Mouse (Mus musculus): ENCODE measurements around the gene Slc22a29. TPM values are rescaled to one million over a fixed set of nuclear protein-coding genes. Genes with fewer than 3 reads are reported as not detected.
"Not testable (repeated sequence)": the region's sequence is repeated elsewhere in the genome, so short reads cannot be mapped to it uniquely, and the experiment has no call there.

Slc22a29 gene
- not detected in 2 replicates for polyA plus RNA-seq (2014; fragmentation: Nextera tagmentation; extraction: Ambion mirVana)

DNA sequence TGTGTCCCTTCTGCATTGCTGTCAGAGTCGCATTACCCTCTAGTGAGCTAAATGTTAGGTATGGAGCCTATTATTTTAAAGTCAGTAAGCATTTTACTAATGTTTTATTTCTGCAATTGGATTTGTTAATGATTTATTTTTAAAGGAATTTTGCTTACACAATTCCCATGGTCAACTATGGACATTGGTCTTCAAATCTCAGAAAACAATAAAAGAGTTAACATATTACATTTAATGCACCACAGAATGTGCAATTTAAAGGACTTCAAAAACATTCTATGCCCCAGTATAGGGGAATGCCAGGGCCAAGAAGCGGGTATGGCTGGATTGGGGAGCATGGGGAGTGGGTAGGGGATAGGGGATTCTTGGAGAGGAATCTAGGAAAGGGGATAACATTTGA lies at the start of gene Slc22a29:
Slc22a29 (minus strand) TSS at position 101 of the 400 bp plus-strand sequence.
- Histone ChIP-seq H3K4me2 (replicated peaks; ENCODE audit: low read depth, low read length) (no peak within 1 kb of the TSS), H3K4me3 (ENCODE audit: low read length) (no peak within 1 kb of the TSS), H3K27me3 (ENCODE audit: control insufficient read depth, insufficient read depth, low read length) (no peaks in the 10 kb centered on the region), H3K4me1 (ENCODE audit: control insufficient read depth, insufficient read depth, low read length) (no peaks in the 10 kb centered on the region), H3K9ac (ENCODE audit: low read depth, low read length) (no peak within 1 kb of the TSS), H3K36me3 (ENCODE audit: control insufficient read depth, insufficient read depth, low read length) (no peaks in the 10 kb centered on the region), H3K27ac (ENCODE audit: low read depth, low read length) (no peak within 1 kb of the TSS), H3K9me3 (ENCODE audit: control insufficient read depth, low read length) (no peaks in the 10 kb centered on the region; the same call in 1 of the 2 replicates)
- no peak for ATAC-seq (ENCODE audit: low FRiP score, low TSS enrichment)
- WGBS, result 83% methylated on average over 2 of the region's 2 CpGs

DNA sequence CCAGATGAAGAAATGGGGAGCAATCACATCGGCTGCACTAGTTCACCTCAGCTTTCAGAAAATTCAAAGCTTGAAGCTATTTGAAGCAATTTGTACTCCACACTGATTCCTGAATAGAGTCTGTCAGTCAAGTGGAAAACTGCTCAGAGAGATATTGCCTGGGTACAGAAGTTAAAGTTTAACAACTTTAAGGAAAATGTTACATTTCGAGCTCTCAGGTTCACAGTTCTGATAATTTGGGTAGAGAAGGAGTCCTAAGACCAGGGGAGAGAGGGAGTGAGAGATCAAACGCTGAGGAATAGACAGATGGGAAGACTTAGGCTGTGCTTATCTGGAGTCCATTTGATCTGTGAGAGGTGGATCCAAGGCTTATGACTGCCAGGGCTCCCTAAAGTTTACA lies 46.6 kb upstream of the Slc22a29 start:
- H3K9ac ChIP-seq (ENCODE audit: low read depth, low read length), result no peak overlapping the region
- H3K27ac ChIP-seq (ENCODE audit: low read depth, low read length), result no peak overlapping the region
- no peaks in the 10 kb centered on the region for H3K36me3 ChIP-seq (ENCODE audit: control insufficient read depth, insufficient read depth, low read length)
- WGBS, result 65% methylated on average over 3 of the region's 3 CpGs
- H3K27me3 ChIP-seq (ENCODE audit: control insufficient read depth, insufficient read depth, low read length), result no peaks in the 10 kb centered on the region
- no peaks in the 10 kb centered on the region for H3K4me1 ChIP-seq (ENCODE audit: control insufficient read depth, insufficient read depth, low read length)
- no peak for ATAC-seq (ENCODE audit: low FRiP score, low TSS enrichment)
- no peak overlapping the region for H3K4me2 ChIP-seq (replicated peaks; ENCODE audit: low read depth, low read length)
- no peaks in the 10 kb centered on the region for H3K9me3 ChIP-seq (ENCODE audit: control insufficient read depth, low read length)
- H3K4me3 ChIP-seq (ENCODE audit: low read length), result no peak overlapping the region

DNA sequence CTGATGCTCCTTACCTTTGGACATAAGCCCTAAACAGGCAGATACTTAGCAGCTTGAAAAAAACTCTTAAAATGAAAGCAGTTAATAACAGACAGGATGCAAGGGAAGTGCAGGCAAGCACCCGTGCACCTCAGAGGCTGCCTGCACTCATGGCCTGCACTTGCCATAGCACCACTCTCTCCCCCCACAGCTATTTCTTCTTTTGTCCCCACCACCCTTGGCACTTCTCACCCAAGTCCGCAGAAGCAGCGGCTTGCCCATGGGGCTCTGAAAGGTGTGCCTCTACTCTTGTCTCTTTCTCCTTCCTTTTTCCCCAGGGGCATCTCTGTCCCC lies 34.0 kb upstream of the Slc22a29 start:
- no peaks in the 10 kb centered on the region for H3K4me1 ChIP-seq (ENCODE audit: control insufficient read depth, insufficient read depth, low read length)
- peak overlapping the region; percentile 71 for H3K27ac ChIP-seq (ENCODE audit: low read depth, low read length)
- H3K36me3 ChIP-seq (ENCODE audit: control insufficient read depth, insufficient read depth, low read length), result no peaks in the 10 kb centered on the region
- no peaks in the 10 kb centered on the region for H3K9me3 ChIP-seq (ENCODE audit: control insufficient read depth, low read length)
- 35% methylated on average over 3 of the region's 3 CpGs for WGBS
- peak overlapping the region; percentile 63 for H3K9ac ChIP-seq (ENCODE audit: low read depth, low read length)
- peak overlapping the region; percentile 47 for H3K4me3 ChIP-seq (ENCODE audit: low read length)
- no peaks in the 10 kb centered on the region for H3K27me3 ChIP-seq (ENCODE audit: control insufficient read depth, insufficient read depth, low read length)
- H3K4me2 ChIP-seq (replicated peaks; ENCODE audit: low read depth, low read length), result peak overlapping the region; percentile 54
- no peak for ATAC-seq (ENCODE audit: low FRiP score, low TSS enrichment)

DNA sequence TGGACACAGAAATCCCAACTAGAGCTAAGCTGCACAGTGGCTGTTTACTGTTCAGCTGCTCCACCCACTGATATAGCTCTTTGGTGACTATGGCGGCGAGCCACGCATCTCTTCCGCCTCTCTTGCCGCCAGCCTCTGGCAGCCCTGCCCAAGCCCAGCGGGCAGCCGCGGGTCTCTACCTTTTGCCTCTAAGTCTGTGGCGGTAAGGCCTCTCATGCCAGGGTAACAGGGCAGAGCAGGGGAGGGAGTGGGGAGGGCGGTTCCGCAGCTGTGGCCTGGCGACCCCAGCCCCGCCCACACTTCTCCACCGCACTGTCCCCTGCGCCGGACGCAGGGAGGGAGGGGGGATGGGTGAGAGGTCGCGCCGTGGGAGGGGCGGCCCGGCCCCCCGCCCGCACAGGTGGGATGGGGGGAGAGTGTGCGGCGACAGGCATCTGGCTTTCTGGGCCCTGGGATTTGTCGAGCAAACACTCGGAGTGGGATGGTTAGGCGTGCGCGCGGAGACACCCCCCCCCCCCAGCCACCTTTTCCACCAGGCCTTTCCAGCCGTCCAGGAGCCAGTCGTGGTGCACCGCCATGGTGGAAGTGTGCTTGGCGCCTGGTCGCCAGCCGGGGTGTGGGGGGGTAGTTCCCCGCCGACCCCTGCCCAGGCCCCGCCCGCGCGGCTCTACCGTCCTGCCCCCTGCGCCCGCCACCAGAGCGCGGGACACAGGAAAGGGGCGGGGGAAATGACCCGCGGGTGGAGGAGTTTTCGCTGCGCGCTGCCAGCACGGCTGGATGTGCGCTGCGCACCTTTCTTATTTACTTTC lies 33.4 kb upstream of the Slc22a29 start:
- H3K4me1 ChIP-seq (ENCODE audit: control insufficient read depth, insufficient read depth, low read length), result no peaks in the 10 kb centered on the region
- no peaks in the 10 kb centered on the region for H3K36me3 ChIP-seq (ENCODE audit: control insufficient read depth, insufficient read depth, low read length)
- H3K9me3 ChIP-seq (ENCODE audit: control insufficient read depth, low read length), result no peaks in the 10 kb centered on the region
- H3K4me3 ChIP-seq (ENCODE audit: low read length), result peak overlapping the region; percentile 47
- peak; percentile 98 for ATAC-seq (ENCODE audit: low FRiP score, low TSS enrichment)
- H3K27ac ChIP-seq (ENCODE audit: low read depth, low read length), result peak overlapping the region; percentile 71
- peak overlapping the region; percentile 54 for H3K4me2 ChIP-seq (replicated peaks; ENCODE audit: low read depth, low read length)
- no peaks in the 10 kb centered on the region for H3K27me3 ChIP-seq (ENCODE audit: control insufficient read depth, insufficient read depth, low read length)
- WGBS, result 9% methylated on average over 48 of the region's 58 CpGs
- H3K9ac ChIP-seq (ENCODE audit: low read depth, low read length), result peak overlapping the region; percentile 63

DNA sequence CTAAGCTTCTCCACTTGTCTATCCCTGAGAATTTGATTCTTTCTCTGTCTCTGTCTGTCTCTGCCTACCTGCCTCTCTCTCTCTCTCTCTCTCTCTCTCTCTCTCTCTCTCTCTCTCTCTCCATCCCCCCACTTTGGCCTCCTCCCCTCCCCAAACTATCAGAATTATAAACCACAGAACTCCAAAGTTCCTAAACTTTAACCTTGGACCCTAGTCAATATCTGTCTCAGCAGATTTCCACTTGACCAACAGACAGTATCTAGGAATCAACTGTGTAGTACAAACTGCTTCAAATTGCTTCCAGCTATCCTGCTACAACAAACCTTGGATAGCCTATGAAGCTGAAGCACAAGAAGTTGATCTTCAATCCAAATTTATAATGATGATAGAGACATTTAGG lies 10.2 kb upstream of the Slc22a29 start:
- Histone ChIP-seq H3K9ac (ENCODE audit: low read depth, low read length) (no peak overlapping the region), H3K27ac (ENCODE audit: low read depth, low read length) (no peak overlapping the region), H3K4me1 (ENCODE audit: control insufficient read depth, insufficient read depth, low read length) (no peaks in the 10 kb centered on the region), H3K4me3 (ENCODE audit: low read length) (no peak overlapping the region), H3K27me3 (ENCODE audit: control insufficient read depth, insufficient read depth, low read length) (no peaks in the 10 kb centered on the region), H3K9me3 (ENCODE audit: control insufficient read depth, low read length) (no peaks in the 10 kb centered on the region), H3K36me3 (ENCODE audit: control insufficient read depth, insufficient read depth, low read length) (no peaks in the 10 kb centered on the region), H3K4me2 (replicated peaks; ENCODE audit: low read depth, low read length) (no peak overlapping the region)
- ATAC-seq (ENCODE audit: low FRiP score, low TSS enrichment), result no peak

DNA sequence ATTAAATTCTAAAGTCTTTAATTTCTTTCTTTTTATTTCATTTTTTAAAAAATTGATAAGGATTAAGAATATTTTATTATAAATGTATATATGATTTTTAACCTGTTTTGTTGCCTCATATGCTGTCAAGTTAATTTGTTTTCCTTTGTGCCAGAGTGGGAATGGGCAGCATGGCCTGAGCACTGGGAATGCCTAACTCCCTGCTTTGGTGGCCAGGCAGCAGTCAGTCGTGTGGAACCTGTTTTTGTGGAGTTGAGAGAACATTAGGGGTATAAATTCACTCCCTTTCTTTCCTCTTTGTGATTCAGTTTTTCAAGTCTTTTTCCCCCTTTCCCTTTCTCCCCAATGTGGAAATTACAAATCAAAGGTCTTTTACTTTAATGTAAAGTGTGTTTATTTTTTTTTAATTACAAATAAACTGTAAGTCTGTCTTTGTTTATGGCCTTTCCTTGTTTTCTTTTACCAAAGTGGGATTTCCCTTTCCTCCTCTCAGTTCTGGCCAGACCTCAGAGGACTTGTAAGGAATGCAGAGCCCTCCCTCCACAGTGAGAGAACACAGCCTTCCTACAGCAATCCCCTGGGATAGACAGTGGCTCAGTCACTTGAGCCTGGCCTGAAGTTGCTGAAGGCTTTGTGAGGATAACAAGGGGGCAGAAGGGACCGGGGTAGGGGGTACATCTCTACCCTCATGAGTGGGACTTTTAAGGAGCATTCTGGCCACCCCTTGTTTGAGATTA lies 69.7 kb downstream of the Slc22a29 start:
- Histone ChIP-seq H3K4me3 (ENCODE audit: low read length) (no peak overlapping the region), H3K27ac (ENCODE audit: low read depth, low read length) (no peak overlapping the region)
- peak; percentile 64; the same call in 1 of the 2 replicates for ATAC-seq (ENCODE audit: low FRiP score, low TSS enrichment)

DNA sequence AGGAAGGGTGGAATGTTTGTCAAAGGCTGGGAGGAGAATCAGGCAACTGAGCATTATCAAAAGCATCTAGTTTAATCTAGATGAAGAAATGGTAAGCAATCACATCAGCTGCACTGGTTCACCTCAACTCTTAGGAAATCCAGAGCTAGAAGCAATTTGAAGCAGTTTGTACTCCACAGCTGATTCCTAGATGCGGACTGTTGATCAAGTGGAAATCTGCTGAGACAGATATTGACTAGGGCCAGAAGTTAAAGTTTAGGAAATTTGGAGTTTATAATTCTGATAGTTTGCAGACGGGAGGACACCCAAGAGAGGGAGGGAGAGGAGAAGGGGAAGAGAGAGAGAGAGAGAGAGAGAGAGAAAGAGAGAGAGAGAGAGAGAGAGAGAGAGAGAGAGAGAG lies 76.0 kb downstream of the Slc22a29 start:
- 81% methylated on average over 2 of the region's 2 CpGs for WGBS
- ATAC-seq (ENCODE audit: low FRiP score, low TSS enrichment), result not testable (repeated sequence)

More for the DNA sequence above, 69.7 kb downstream of the Slc22a29 start:
- Histone ChIP-seq H3K36me3 (ENCODE audit: control insufficient read depth, insufficient read depth, low read length) (no peaks in the 10 kb centered on the region), H3K4me1 (ENCODE audit: control insufficient read depth, insufficient read depth, low read length) (no peaks in the 10 kb centered on the region), H3K4me2 (replicated peaks; ENCODE audit: low read depth, low read length) (no peak overlapping the region), H3K9me3 (ENCODE audit: control insufficient read depth, low read length) (no peaks in the 10 kb centered on the region; the same call in 1 of the 2 replicates), H3K27me3 (ENCODE audit: control insufficient read depth, insufficient read depth, low read length) (no peaks in the 10 kb centered on the region), H3K9ac (ENCODE audit: low read depth, low read length) (no peak overlapping the region)
- 43% methylated on average over 2 of the region's 2 CpGs for WGBS

DNA sequence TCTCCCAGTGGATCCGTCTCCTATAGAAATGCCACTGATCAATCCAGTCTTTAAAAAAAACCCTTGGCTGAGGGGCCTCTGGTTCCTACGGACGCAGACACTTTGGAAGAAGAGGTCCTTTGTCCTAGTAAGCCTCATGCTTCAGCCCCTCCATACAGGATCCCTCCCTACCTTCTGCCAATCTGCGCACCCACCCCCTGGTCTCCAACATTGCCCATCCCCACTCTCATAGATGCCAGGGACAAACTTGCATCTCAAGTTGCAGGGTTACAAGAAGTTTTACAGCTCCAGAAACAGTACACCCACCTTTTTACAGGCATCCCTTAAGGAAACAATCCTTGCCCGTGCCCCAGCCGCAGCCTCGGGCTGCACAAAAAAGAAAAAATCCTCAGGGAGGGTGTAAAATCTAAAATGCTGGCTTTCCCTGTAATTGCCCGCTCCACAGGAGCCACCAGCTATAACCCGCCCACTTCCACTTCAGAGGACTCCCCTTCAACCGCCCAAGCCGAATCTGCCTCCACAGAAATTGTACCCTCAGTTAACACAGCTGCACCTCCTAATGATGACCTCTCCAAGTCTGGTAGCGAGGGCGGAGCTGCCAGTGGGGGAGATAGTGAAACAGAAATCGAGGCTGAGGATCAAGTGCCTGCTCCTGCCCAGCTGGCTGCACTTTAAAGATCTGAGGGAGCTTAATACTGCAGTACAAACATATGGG lies 84.4 kb downstream of the Slc22a29 start:
- WGBS, result 32% methylated on average over 14 of the region's 14 CpGs

More for the DNA sequence above, 76.0 kb downstream of the Slc22a29 start:
- H3K4me3 ChIP-seq (ENCODE audit: low read length); H3K4me2 ChIP-seq (replicated peaks; ENCODE audit: low read depth, low read length); H3K4me1 ChIP-seq (ENCODE audit: control insufficient read depth, insufficient read depth, low read length); H3K36me3 ChIP-seq (ENCODE audit: control insufficient read depth, insufficient read depth, low read length); H3K27me3 ChIP-seq (ENCODE audit: control insufficient read depth, insufficient read depth, low read length); H3K9ac ChIP-seq (ENCODE audit: low read depth, low read length); H3K27ac ChIP-seq (ENCODE audit: low read depth, low read length); H3K9me3 ChIP-seq (ENCODE audit: control insufficient read depth, low read length): not testable (repeated sequence)

More for the DNA sequence above, 84.4 kb downstream of the Slc22a29 start:
- not testable (repeated sequence) for H3K4me1 ChIP-seq (ENCODE audit: control insufficient read depth, insufficient read depth, low read length); H3K9ac ChIP-seq (ENCODE audit: low read depth, low read length); H3K4me2 ChIP-seq (replicated peaks; ENCODE audit: low read depth, low read length); H3K36me3 ChIP-seq (ENCODE audit: control insufficient read depth, insufficient read depth, low read length); H3K9me3 ChIP-seq (ENCODE audit: control insufficient read depth, low read length); H3K27me3 ChIP-seq (ENCODE audit: control insufficient read depth, insufficient read depth, low read length); H3K27ac ChIP-seq (ENCODE audit: low read depth, low read length); H3K4me3 ChIP-seq (ENCODE audit: low read length)
- peak; percentile 88 for ATAC-seq (ENCODE audit: low FRiP score, low TSS enrichment)

Data from kidney, embryonic 14.5 days (tissue).